Mouse (Mus musculus): ENCODE measurements around the gene Adcy7. TPM values are rescaled to one million over a fixed set of nuclear protein-coding genes. Genes with fewer than 3 reads are reported as not detected.

Adcy7 gene
- polyA plus RNA-seq, 1 experiment: not detected

GRCm38 (mm10) chr8:88316139-88316931, 44.1 kb downstream of the Adcy7 start:
- peaks cover 16% of the 10 kb centered on the region for H3K4me1 ChIP-seq (ENCODE audit: control insufficient read depth, insufficient read depth, low read length)
- TF ChIP-seq CTCF (IDR thresholded peaks at IDR 0.05; ENCODE audit: insufficient read depth, low read depth, low read length) (no peak), POLR2A (IDR thresholded peaks at IDR 0.05; ENCODE audit: insufficient read depth, low read depth, low read length) (no peak)
- WGBS: 31% methylated on average over 8 of the region's 8 CpGs
- H3K27ac ChIP-seq (ENCODE audit: insufficient read depth, low read depth, low read length): no peak overlapping the region
- H3K4me3 ChIP-seq (ENCODE audit: insufficient read depth, low read depth, low read length): no peak overlapping the region

GRCm38 (mm10) chr8:88317341-88317740, 45.1 kb downstream of the Adcy7 start:
- WGBS: 61% methylated on average over 5 of the region's 5 CpGs
- H3K4me3 ChIP-seq (ENCODE audit: insufficient read depth, low read depth, low read length): no peak overlapping the region
- peaks cover 16% of the 10 kb centered on the region for H3K4me1 ChIP-seq (ENCODE audit: control insufficient read depth, insufficient read depth, low read length)
- no peak overlapping the region for H3K27ac ChIP-seq (ENCODE audit: insufficient read depth, low read depth, low read length)
- TF ChIP-seq CTCF (IDR thresholded peaks at IDR 0.05; ENCODE audit: insufficient read depth, low read depth, low read length) (no peak), POLR2A (IDR thresholded peaks at IDR 0.05; ENCODE audit: insufficient read depth, low read depth, low read length) (no peak)

GRCm38 (mm10) chr8:88318151-88318550, 45.9 kb downstream of the Adcy7 start:
- WGBS: 95% methylated on average over 8 of the region's 8 CpGs
- TF ChIP-seq POLR2A (IDR thresholded peaks at IDR 0.05; ENCODE audit: insufficient read depth, low read depth, low read length) (no peak), CTCF (IDR thresholded peaks at IDR 0.05; ENCODE audit: insufficient read depth, low read depth, low read length) (no peak)

GRCm38 (mm10) chr8:88320134-88320533, 47.9 kb downstream of the Adcy7 start:
- peaks cover 12% of the 10 kb centered on the region for H3K4me1 ChIP-seq (ENCODE audit: control insufficient read depth, insufficient read depth, low read length)
- no peak overlapping the region for H3K27ac ChIP-seq (ENCODE audit: insufficient read depth, low read depth, low read length)
- no peak overlapping the region for H3K4me3 ChIP-seq (ENCODE audit: insufficient read depth, low read depth, low read length)
- TF ChIP-seq CTCF (IDR thresholded peaks at IDR 0.05; ENCODE audit: insufficient read depth, low read depth, low read length): no peak
- whole genome bisulfite sequencing: 95% methylated on average over 6 of the region's 6 CpGs

More at GRCm38 (mm10) chr8:88318151-88318550, 45.9 kb downstream of the Adcy7 start:
- H3K27ac ChIP-seq (ENCODE audit: insufficient read depth, low read depth, low read length): no peak overlapping the region
- H3K4me3 ChIP-seq (ENCODE audit: insufficient read depth, low read depth, low read length): no peak overlapping the region
- peaks cover 12% of the 10 kb centered on the region for H3K4me1 ChIP-seq (ENCODE audit: control insufficient read depth, insufficient read depth, low read length)

- WGBS: 92% methylated on average over 5 of the region's 5 CpGs
Measured at GRCm38 (mm10) chr8:88321387-88321786, 49.2 kb downstream of the Adcy7 start.

GRCm38 (mm10) chr8:88323523-88323922, 51.3 kb downstream of the Adcy7 start:
- no peak overlapping the region for H3K4me3 ChIP-seq (ENCODE audit: insufficient read depth, low read depth, low read length)
- H3K27ac ChIP-seq (ENCODE audit: insufficient read depth, low read depth, low read length): no peak overlapping the region
- H3K4me1 ChIP-seq (ENCODE audit: control insufficient read depth, insufficient read depth, low read length): no peaks in the 10 kb centered on the region
- no peak for TF ChIP-seq CTCF (IDR thresholded peaks at IDR 0.05; ENCODE audit: insufficient read depth, low read depth, low read length)
- no peak for TF ChIP-seq POLR2A (IDR thresholded peaks at IDR 0.05; ENCODE audit: insufficient read depth, low read depth, low read length)
- 85% methylated on average over 5 of the region's 5 CpGs for WGBS

More at GRCm38 (mm10) chr8:88321387-88321786, 49.2 kb downstream of the Adcy7 start:
- Histone ChIP-seq H3K4me3 (ENCODE audit: insufficient read depth, low read depth, low read length) (no peak overlapping the region), H3K4me1 (ENCODE audit: control insufficient read depth, insufficient read depth, low read length) (peaks cover 5% of the 10 kb centered on the region), H3K27ac (ENCODE audit: insufficient read depth, low read depth, low read length) (no peak overlapping the region)
- TF ChIP-seq CTCF (IDR thresholded peaks at IDR 0.05; ENCODE audit: insufficient read depth, low read depth, low read length) (no peak), POLR2A (IDR thresholded peaks at IDR 0.05; ENCODE audit: insufficient read depth, low read depth, low read length) (no peak)

GRCm38 (mm10) chr8:88324760-88325159, 52.6 kb downstream of the Adcy7 start:
- TF ChIP-seq POLR2A (IDR thresholded peaks at IDR 0.05; ENCODE audit: insufficient read depth, low read depth, low read length) (no peak), CTCF (IDR thresholded peaks at IDR 0.05; ENCODE audit: insufficient read depth, low read depth, low read length) (no peak)
- Histone ChIP-seq H3K4me1 (ENCODE audit: control insufficient read depth, insufficient read depth, low read length) (no peaks in the 10 kb centered on the region), H3K4me3 (ENCODE audit: insufficient read depth, low read depth, low read length) (no peak overlapping the region), H3K27ac (ENCODE audit: insufficient read depth, low read depth, low read length) (no peak overlapping the region)
- WGBS: 88% methylated on average over 11 of the region's 11 CpGs

GRCm38 (mm10) chr8:88325251-88325650, 53.0 kb downstream of the Adcy7 start:
- WGBS: 61% methylated on average over 5 of the region's 5 CpGs
- Histone ChIP-seq H3K4me3 (ENCODE audit: insufficient read depth, low read depth, low read length) (no peak overlapping the region), H3K4me1 (ENCODE audit: control insufficient read depth, insufficient read depth, low read length) (no peaks in the 10 kb centered on the region), H3K27ac (ENCODE audit: insufficient read depth, low read depth, low read length) (no peak overlapping the region)
- no peak for TF ChIP-seq POLR2A (IDR thresholded peaks at IDR 0.05; ENCODE audit: insufficient read depth, low read depth, low read length)
- no peak for TF ChIP-seq CTCF (IDR thresholded peaks at IDR 0.05; ENCODE audit: insufficient read depth, low read depth, low read length)

- TF ChIP-seq CTCF (IDR thresholded peaks at IDR 0.05; ENCODE audit: insufficient read depth, low read depth, low read length): no peak
- TF ChIP-seq POLR2A (IDR thresholded peaks at IDR 0.05; ENCODE audit: insufficient read depth, low read depth, low read length): no peak
- Histone ChIP-seq H3K4me3 (ENCODE audit: insufficient read depth, low read depth, low read length) (no peak overlapping the region), H3K4me1 (ENCODE audit: control insufficient read depth, insufficient read depth, low read length) (no peaks in the 10 kb centered on the region), H3K27ac (ENCODE audit: insufficient read depth, low read depth, low read length) (no peak overlapping the region)
- WGBS: 94% methylated on average over 5 of the region's 5 CpGs
Measured at GRCm38 (mm10) chr8:88325795-88326194, 53.6 kb downstream of the Adcy7 start.
